Comparison of ENCODE assay signal across 8 mouse cellular contexts in genomic region chr6:56652121-56652592, GRCm38 (mm10). TPM values are rescaled to one million over a fixed set of nuclear protein-coding genes. Genes with fewer than 3 reads are reported as not detected.
DNase-seq lines count a peak whose midpoint lies in the region; ATAC-seq and TF ChIP-seq lines count a peak whose summit lies in the region.

No protein-coding gene starts in this region.

- no peak for TF ChIP-seq CTCF in bone marrow macrophage, adult 2 months (IDR thresholded peaks at IDR 0.05; ENCODE audit: low read depth, low read length)

- peak overlapping the region; percentile 81 for H3K4me2 ChIP-seq in embryonic facial prominence, embryonic 15.5 days (replicated peaks)
- H3K4me2 ChIP-seq in intestine, embryonic 14.5 days (ENCODE audit: low read length), result peak overlapping the region; percentile 84
- H3K4me2 ChIP-seq in stomach, embryonic 16.5 days (ENCODE audit: low read depth, low read length), result peak overlapping the region; percentile 84

- no peak for TF ChIP-seq POLR2A in bone marrow macrophage, adult 2 months (IDR thresholded peaks at IDR 0.05; ENCODE audit: borderline replicate concordance, low read depth, low read length)

- DNase-seq in heart, embryonic 10.5 days (ENCODE audit: low spot score), result peak; percentile 76
- no peak for DNase-seq in heart, adult 11 months
- DNase-seq in intestine, embryonic 14.5 days (ENCODE audit: low spot score), result peak; percentile 74
- DNase-seq in midbrain, embryonic 10.5 days (ENCODE audit: low spot score), result peak; percentile 57
- DNase-seq in thymus, postnatal 25 days, result no peak

- H3K4me3 ChIP-seq in heart, embryonic 10.5 days, result peak overlapping the region; percentile 63
- H3K4me3 ChIP-seq in bone marrow macrophage, adult 2 months (ENCODE audit: insufficient read depth, low read length), result peak overlapping the region; percentile 4; the same call in 1 of the 2 replicates
- peak overlapping the region; percentile 40 for H3K4me3 ChIP-seq in embryonic facial prominence, embryonic 15.5 days (replicated peaks)
- H3K4me3 ChIP-seq in intestine, embryonic 14.5 days (ENCODE audit: low read depth, low read length), result peak overlapping the region; percentile 35
- H3K4me3 ChIP-seq in midbrain, embryonic 10.5 days, result peak overlapping the region; percentile 57
- peak overlapping the region; percentile 49 for H3K4me3 ChIP-seq in stomach, embryonic 16.5 days (replicated peaks; ENCODE audit: low read length)

- H3K27me3 ChIP-seq in heart, embryonic 10.5 days (ENCODE audit: insufficient read depth, poor library complexity, severe bottlenecking), result peaks cover 30% of the 10 kb centered on the region
- H3K27me3 ChIP-seq in embryonic facial prominence, embryonic 15.5 days, result peaks cover 27% of the 10 kb centered on the region
- H3K27me3 ChIP-seq in intestine, embryonic 14.5 days (replicated peaks; ENCODE audit: control insufficient read depth, insufficient read depth, low read length), result peaks cover 18% of the 10 kb centered on the region; the same call in 1 of the 2 replicates
- peaks cover 32% of the 10 kb centered on the region for H3K27me3 ChIP-seq in midbrain, embryonic 10.5 days (ENCODE audit: low read depth, poor library complexity, severe bottlenecking)
- peaks cover 6% of the 10 kb centered on the region; the same call in 1 of the 2 replicates for H3K27me3 ChIP-seq in stomach, embryonic 16.5 days (ENCODE audit: control insufficient read depth, insufficient read depth, low read length)

- no peaks in the 10 kb centered on the region for H3K9me3 ChIP-seq in heart, embryonic 10.5 days
- no peaks in the 10 kb centered on the region for H3K9me3 ChIP-seq in embryonic facial prominence, embryonic 15.5 days (replicated peaks)
- no peaks in the 10 kb centered on the region for H3K9me3 ChIP-seq in intestine, embryonic 14.5 days (ENCODE audit: control insufficient read depth, low read length)
- H3K9me3 ChIP-seq in midbrain, embryonic 10.5 days (replicated peaks), result no peaks in the 10 kb centered on the region
- no peaks in the 10 kb centered on the region for H3K9me3 ChIP-seq in stomach, embryonic 16.5 days (replicated peaks; ENCODE audit: control insufficient read depth, low read length)

- H3K27ac ChIP-seq in heart, embryonic 10.5 days, result no peak overlapping the region
- no peak overlapping the region for H3K27ac ChIP-seq in bone marrow macrophage, adult 2 months (ENCODE audit: insufficient read depth, low read depth, low read length)
- H3K27ac ChIP-seq in embryonic facial prominence, embryonic 15.5 days (replicated peaks), result no peak overlapping the region
- H3K27ac ChIP-seq in intestine, embryonic 14.5 days (ENCODE audit: low read depth), result no peak overlapping the region
- no peak overlapping the region for H3K27ac ChIP-seq in midbrain, embryonic 10.5 days (replicated peaks)
- no peak overlapping the region for H3K27ac ChIP-seq in stomach, embryonic 16.5 days (ENCODE audit: low read length)

- H3K9ac ChIP-seq in embryonic facial prominence, embryonic 15.5 days, result 0 out of 2 replicates have a peak overlapping the region, but pooled peaks have one; percentile 15
- peak overlapping the region; percentile 40 for H3K9ac ChIP-seq in intestine, embryonic 14.5 days (ENCODE audit: low read length)
- peak overlapping the region; percentile 63 for H3K9ac ChIP-seq in stomach, embryonic 16.5 days (ENCODE audit: low read length)

- peaks cover 10% of the 10 kb centered on the region for H3K4me1 ChIP-seq in heart, embryonic 10.5 days
- no peaks in the 10 kb centered on the region for H3K4me1 ChIP-seq in bone marrow macrophage, adult 2 months (ENCODE audit: control insufficient read depth, insufficient read depth, low read length)
- peaks cover 10% of the 10 kb centered on the region; the same call in 1 of the 2 replicates for H3K4me1 ChIP-seq in embryonic facial prominence, embryonic 15.5 days
- no peaks in the 10 kb centered on the region; the same call in 1 of the 2 replicates for H3K4me1 ChIP-seq in intestine, embryonic 14.5 days (replicated peaks; ENCODE audit: control insufficient read depth, insufficient read depth, low read length)
- peaks cover 10% of the 10 kb centered on the region for H3K4me1 ChIP-seq in midbrain, embryonic 10.5 days
- H3K4me1 ChIP-seq in stomach, embryonic 16.5 days (ENCODE audit: control insufficient read depth, insufficient read depth, low read length), result no peaks in the 10 kb centered on the region

- under 1% methylated on average over 36 of the region's 36 CpGs for WGBS in heart, embryonic 10.5 days
- WGBS in embryonic facial prominence, embryonic 15.5 days, result under 1% methylated on average over 36 of the region's 36 CpGs
- WGBS in intestine, embryonic 14.5 days, result under 1% methylated on average over 36 of the region's 36 CpGs
- WGBS in midbrain, embryonic 10.5 days, result under 1% methylated on average over 36 of the region's 36 CpGs
- WGBS in stomach, embryonic 16.5 days, result under 1% methylated on average over 36 of the region's 36 CpGs

- H3K36me3 ChIP-seq in heart, embryonic 10.5 days, result no peaks in the 10 kb centered on the region
- no peaks in the 10 kb centered on the region for H3K36me3 ChIP-seq in embryonic facial prominence, embryonic 15.5 days
- H3K36me3 ChIP-seq in intestine, embryonic 14.5 days (ENCODE audit: control insufficient read depth, insufficient read depth, low read length), result no peaks in the 10 kb centered on the region
- H3K36me3 ChIP-seq in midbrain, embryonic 10.5 days, result no peaks in the 10 kb centered on the region
- H3K36me3 ChIP-seq in stomach, embryonic 16.5 days (ENCODE audit: control insufficient read depth, insufficient read depth, low read length), result no peaks in the 10 kb centered on the region

- 0 out of 2 replicates have a peak, but pooled peaks have one; percentile 19 for ATAC-seq in embryonic facial prominence, embryonic 15.5 days (ENCODE audit: insufficient number of reproducible peaks, low FRiP score, low TSS enrichment, low read depth)
- ATAC-seq in intestine, embryonic 14.5 days (replicated peaks; ENCODE audit: low FRiP score, low TSS enrichment, low read depth), result peak; percentile 55; the same call in 1 of the 2 replicates
- ATAC-seq in stomach, embryonic 16.5 days (ENCODE audit: insufficient read depth, low FRiP score), result peak; percentile 21; the same call in 1 of the 2 replicates

RNA-seq across cellular contexts. Expression of gene Lsm5, which starts 52.4 kb away (rescaled TPM):
- polyA plus RNA-seq in heart, embryonic 10.5 days (2016; fragmentation: Nextera tagmentation; extraction: Ambion mirVana), result 99.3 and 118 TPM in 2 replicates
- 57.0 and 63.0 TPM in 2 replicates for polyA plus RNA-seq in bone marrow macrophage, adult 2 months (2012; ENCODE audit: insufficient read depth, insufficient read length, missing spikeins)
- polyA plus RNA-seq in embryonic facial prominence, embryonic 15.5 days (2015; fragmentation: Nextera tagmentation; extraction: Ambion mirVana), result 95.4 and 109 TPM in 2 replicates
- 146 TPM in 2 replicates for polyA plus RNA-seq in intestine, embryonic 14.5 days (2014; fragmentation: Nextera tagmentation; extraction: Ambion mirVana)
- 185 and 223 TPM in 2 replicates for polyA plus RNA-seq in midbrain, embryonic 10.5 days (2016; fragmentation: Nextera tagmentation; extraction: Ambion mirVana)
- polyA plus RNA-seq in stomach, embryonic 16.5 days (2015; fragmentation: Nextera tagmentation; extraction: Ambion mirVana), result 88.4 and 119 TPM in 2 replicates

Comparison
In these comparisons a context has a peak if more than half of its experiments do, and no peak if none do; other contexts are left out.
1. DNase-seq: peak in heart, embryonic 10.5 days (single experiment), intestine, embryonic 14.5 days (single experiment) and midbrain, embryonic 10.5 days (single experiment); none in heart, adult 11 months (single experiment) and thymus, postnatal 25 days (single experiment).
2. H3K4me3 ChIP-seq: peak in every context shown above with its lines; median percentile 63 in heart, embryonic 10.5 days; 57 in midbrain, embryonic 10.5 days; 49 in stomach, embryonic 16.5 days; 40 in embryonic facial prominence, embryonic 15.5 days; 35 in intestine, embryonic 14.5 days; 4 in bone marrow macrophage, adult 2 months.
3. Peak in every context shown above with its lines, with median percentiles within 50 percentile points of each other: ATAC-seq, H3K4me2 ChIP-seq and H3K9ac ChIP-seq.